Mouse (Mus musculus) CH12.LX (cell line): ENCODE data around the gene Ttc23l.

Experiments used
- EP300 ChIP-seq: IDR thresholded peaks from 2 replicates; pipeline ENCODE4 v1.6.1; 2011; ENCODE audit warnings: low read length, improper control_type of control experiment
- ZC3H11A ChIP-seq: IDR thresholded peaks from 2 replicates; pipeline ENCODE4 v1.6.1; 2012; ENCODE audit warnings: low read depth, mild to moderate bottlenecking, inconsistent platforms, low read length, improper control_type of control experiment
- ZMIZ1 ChIP-seq: IDR thresholded peaks from 2 replicates; pipeline ENCODE4 v1.6.1; 2012; ENCODE audit warnings: low read depth, mild to moderate bottlenecking, inconsistent platforms, low read length, improper control_type of control experiment

GRCm38 (mm10) chr15:10499593-10499992 lies 58.9 kb downstream of the Ttc23l start:
- TF ChIP-seq ZC3H11A (no peak), ZMIZ1 (no peak), EP300 (no peak)
